In genomic region chr2:92269227-92269626, GRCm38 (mm10) we compare ENCODE assay signal across 16 mouse cellular contexts.
"Had no signal": no experiment of that assay in that cellular context is flagged by ENCODE, and none has a peak within 500 bp of the region (broad histone marks: within the 10 kb centered on the region; RNA-seq: fewer than 3 reads in every experiment).

No protein-coding gene starts in this region.

- H3K9me3 ChIP-seq: midbrain, embryonic 13.5 days; neural tube, embryonic 12.5 days; stomach, embryonic 15.5 days had no signal

- H3K27me3 ChIP-seq: midbrain, embryonic 13.5 days; neural tube, embryonic 12.5 days; stomach, embryonic 15.5 days had no signal

- DNase-seq: lung, adult 18-20 months; lung, embryonic 14.5 days; lung, postnatal 10 days; lung, postnatal 4 days; right cerebral cortex, postnatal 14 days; thymus, adult 2 months; thymus, postnatal 25 days; thymus, postnatal 4 days had no signal

- H3K4me3 ChIP-seq: midbrain, embryonic 13.5 days; myocyte; neural tube, embryonic 12.5 days; stomach, embryonic 15.5 days had no signal

- H3K9ac ChIP-seq: liver, embryonic 14.5 days; lung, embryonic 14.5 days; midbrain, embryonic 13.5 days; neural tube, embryonic 12.5 days; stomach, embryonic 15.5 days had no signal

- H3K4me2 ChIP-seq: lung, embryonic 14.5 days; midbrain, embryonic 11.5 days; midbrain, embryonic 13.5 days; neural tube, embryonic 12.5 days; stomach, embryonic 15.5 days had no signal

- ATAC-seq: midbrain, embryonic 13.5 days; midbrain, embryonic 16.5 days had no signal

- H3K4me1 ChIP-seq: neural tube, embryonic 12.5 days; stomach, embryonic 15.5 days had no signal

- H3K27ac ChIP-seq: liver, embryonic 14.5 days; midbrain, embryonic 13.5 days; neural tube, embryonic 12.5 days; stomach, embryonic 15.5 days; stomach, postnatal 0 days had no signal

- H3K36me3 ChIP-seq: stomach, embryonic 15.5 days had no signal
